Mouse (Mus musculus): ENCODE measurements around the gene Zxdc. TPM values are rescaled to one million over a fixed set of nuclear protein-coding genes. Genes with fewer than 3 reads are reported as not detected.

Gene Zxdc
- polyA plus RNA-seq, 2 experiments from 2014 or later: 5.9 to 6.8 TPM

Other genes starting within 250 kb of the Zxdc start
- gene Vmn1r51, start 246.9 kb upstream of the Zxdc start, polyA plus RNA-seq (2017; shearing (Covaris generic)): not detected
- not detected for gene Vmn1r52, start 194.7 kb upstream of the Zxdc start, polyA plus RNA-seq (2017; shearing (Covaris generic))
- not detected for gene V1ra8, start 166.7 kb upstream of the Zxdc start, polyA plus RNA-seq (2017; shearing (Covaris generic))
- not detected for gene Vmn1r53, start 145.1 kb upstream of the Zxdc start, polyA plus RNA-seq (2017; shearing (Covaris generic))
- not detected for gene Vmn1r54, start 123.2 kb upstream of the Zxdc start, polyA plus RNA-seq (2017; shearing (Covaris generic))
- not detected for gene BC048671, start 68.3 kb upstream of the Zxdc start, polyA plus RNA-seq (2017; shearing (Covaris generic))
- not detected for gene Chst13, start 44.3 kb upstream of the Zxdc start, polyA plus RNA-seq (2017; shearing (Covaris generic))
- not detected for gene Uroc1, start 36.2 kb upstream of the Zxdc start, polyA plus RNA-seq (2017; shearing (Covaris generic))
- gene Cfap100, start 59.3 kb downstream of the Zxdc start, polyA plus RNA-seq (2017; shearing (Covaris generic)): not detected
- not detected for gene Klf15, start 93.1 kb downstream of the Zxdc start, polyA plus RNA-seq (2017; shearing (Covaris generic))
- 1 to 10 TPM; 1.4 to 5.1 TPM for gene Aldh1l1, start 116.9 kb downstream of the Zxdc start, polyA plus RNA-seq (2017; shearing (Covaris generic))
- gene Slc41a3, start 235.2 kb downstream of the Zxdc start, polyA plus RNA-seq (2017; shearing (Covaris generic)): 10 to 100 TPM in 1 of 2 experiments, 1 to 10 TPM in 1; 8.2 to 11.8 TPM

Measured in CD4-positive, CD25-positive, alpha-beta regulatory T cell, adult 4 months (primary cell).